Mouse (Mus musculus) stomach, embryonic 16.5 days (tissue): ENCODE data around the gene Tanc2. TPM values are rescaled to one million over a fixed set of nuclear protein-coding genes. Genes with fewer than 3 reads are reported as not detected.
A peak's percentile ranks its signal among the peaks of the same experiment; 100 is the strongest.

Source experiments
- ATAC-seq: fragments of 200-750 bp; cut with Nextera tagmentation; 2 replicates; pipeline ENCODE4 v1.8.0; 2017; ENCODE audit warnings: moderate number of reproducible peaks, moderate TSS enrichment; ENCODE audit not compliant: insufficient read depth, low FRiP score
- H3K27ac ChIP-seq: fragments of 300-500 bp; sonication (generic); 2 replicates; pipeline ENCODE4 v1.5.1; 2014; ENCODE audit warnings: low read length
- H3K27me3 ChIP-seq: fragments of 300-500 bp; sonication (generic); 2 replicates; pipeline ENCODE4 v1.6.1; 2014; ENCODE audit warnings: low read length, control low read depth, mixed read lengths; ENCODE audit not compliant: control insufficient read depth, insufficient read depth
- H3K36me3 ChIP-seq: fragments of 300-500 bp; sonication (generic); 2 replicates; pipeline ENCODE4 v1.6.1; 2014; ENCODE audit warnings: low read length; ENCODE audit not compliant: control insufficient read depth, insufficient read depth
- H3K4me1 ChIP-seq: fragments of 300-500 bp; sonication (generic); 2 replicates; pipeline ENCODE4 v1.6.1; 2014; ENCODE audit warnings: low read length, control low read depth, mixed read lengths; ENCODE audit not compliant: control insufficient read depth, insufficient read depth
- H3K4me2 ChIP-seq: fragments of 300-500 bp; sonication (generic); 2 replicates; pipeline ENCODE4 v1.6.1; 2014; ENCODE audit warnings: low read depth, low read length, mixed read lengths
- H3K4me3 ChIP-seq: fragments of 300-500 bp; sonication (generic); replicated peaks from 2 replicates; pipeline ENCODE4 v1.5.1; 2014; ENCODE audit warnings: mild to moderate bottlenecking, low read length
- H3K9ac ChIP-seq: fragments of 300-500 bp; sonication (generic); 2 replicates; pipeline ENCODE4 v1.6.1; 2014; ENCODE audit warnings: low read length
- H3K9me3 ChIP-seq: fragments of 300-500 bp; sonication (generic); replicated peaks from 2 replicates; pipeline ENCODE4 v1.6.1; 2016; ENCODE audit warnings: low read length, control low read depth; ENCODE audit not compliant: control insufficient read depth
- WGBS: fragments of 180-500 bp; shearing (Covaris S2); extraction: QIAGEN DNeasy Blood & Tissue Kit; methylation state at CpG from one replicate; pipeline ENCODE4 v1.1.7; 2014; 5-methylcytosine and 5-hydroxymethylcytosine counted together
- polyA plus RNA-seq: library from polyadenylated mRNA; unstranded; fragments of >200 nt; fragmentation: Nextera tagmentation; extraction: Ambion mirVana; gene quantifications from 2 replicates; pipeline ENCODE4 v1.2.1, GENCODE M21; 2015

Tanc2 gene
- polyA plus RNA-seq, 1 experiment from 2014 or later = 6.7 TPM

DNA sequence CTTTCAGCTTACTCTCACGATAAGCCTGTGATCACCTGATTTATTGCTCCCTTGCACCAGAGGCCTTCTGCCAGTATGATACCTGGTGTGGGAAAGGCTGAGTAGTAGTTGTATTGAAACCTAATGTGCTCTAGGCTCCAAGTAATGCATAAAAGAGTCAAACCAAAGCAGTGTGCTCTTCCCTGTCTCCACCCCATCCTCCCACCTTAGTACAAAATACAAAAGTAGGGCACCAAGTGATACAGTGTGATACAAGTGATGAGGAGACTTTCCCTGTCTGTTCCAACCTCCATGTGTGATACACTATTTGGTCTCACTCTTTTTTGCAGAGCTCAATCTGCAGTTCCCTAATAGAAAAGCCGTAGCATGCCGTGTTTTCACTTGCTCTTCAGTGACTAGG, 110.7 kb downstream of the Tanc2 start:
- Histone ChIP-seq H3K9me3 (no peaks in the 10 kb centered on the region), H3K27ac (no peak overlapping the region), H3K4me2 (no peak overlapping the region), H3K4me3 (no peak overlapping the region), H3K36me3 (no peaks in the 10 kb centered on the region), H3K4me1 (no peaks in the 10 kb centered on the region), H3K9ac (no peak overlapping the region), H3K27me3 (no peaks in the 10 kb centered on the region)
- WGBS = 60% methylated on average over 3 of the region's 3 CpGs
- no peak for ATAC-seq

DNA sequence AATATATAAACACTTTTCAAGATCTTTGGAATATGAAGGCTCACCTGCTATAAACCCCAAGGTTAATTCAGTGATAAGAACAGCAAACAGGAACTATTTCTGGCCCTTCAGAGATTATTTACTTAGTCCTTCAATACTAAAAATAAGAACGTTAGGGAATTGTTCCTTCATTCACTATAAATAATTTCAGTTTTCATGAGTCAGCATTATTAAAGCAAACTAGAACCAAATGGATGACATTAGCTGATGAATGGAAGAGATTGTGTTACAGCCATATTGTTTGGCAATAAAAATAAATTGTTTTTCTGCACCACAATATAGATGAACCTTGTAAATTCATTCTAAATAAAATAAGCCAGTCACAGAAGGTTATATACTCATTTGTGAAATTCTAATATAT, 129.9 kb downstream of the Tanc2 start:
- no peaks in the 10 kb centered on the region for H3K27me3 ChIP-seq
- WGBS = 25% methylated on average over 1 of the region's 1 CpGs
- no peaks in the 10 kb centered on the region for H3K9me3 ChIP-seq
- H3K4me1 ChIP-seq = no peaks in the 10 kb centered on the region
- no peaks in the 10 kb centered on the region for H3K36me3 ChIP-seq
- H3K4me3 ChIP-seq = no peak overlapping the region
- no peak for ATAC-seq
- no peak overlapping the region for H3K4me2 ChIP-seq
- no peak overlapping the region for H3K27ac ChIP-seq
- no peak overlapping the region for H3K9ac ChIP-seq

- H3K4me3 ChIP-seq = no peak overlapping the region
- H3K4me2 ChIP-seq = no peak overlapping the region
- H3K36me3 ChIP-seq = no peaks in the 10 kb centered on the region
- H3K9ac ChIP-seq = no peak overlapping the region
- H3K27me3 ChIP-seq = no peaks in the 10 kb centered on the region
- no peak overlapping the region for H3K27ac ChIP-seq
- 51% methylated on average over 6 of the region's 6 CpGs for WGBS
- no peaks in the 10 kb centered on the region for H3K4me1 ChIP-seq
- ATAC-seq = no peak
- no peaks in the 10 kb centered on the region for H3K9me3 ChIP-seq
These were observed 141.8 kb downstream of the Tanc2 start for GRCm38 (mm10) chr11:105731541-105731940.

DNA sequence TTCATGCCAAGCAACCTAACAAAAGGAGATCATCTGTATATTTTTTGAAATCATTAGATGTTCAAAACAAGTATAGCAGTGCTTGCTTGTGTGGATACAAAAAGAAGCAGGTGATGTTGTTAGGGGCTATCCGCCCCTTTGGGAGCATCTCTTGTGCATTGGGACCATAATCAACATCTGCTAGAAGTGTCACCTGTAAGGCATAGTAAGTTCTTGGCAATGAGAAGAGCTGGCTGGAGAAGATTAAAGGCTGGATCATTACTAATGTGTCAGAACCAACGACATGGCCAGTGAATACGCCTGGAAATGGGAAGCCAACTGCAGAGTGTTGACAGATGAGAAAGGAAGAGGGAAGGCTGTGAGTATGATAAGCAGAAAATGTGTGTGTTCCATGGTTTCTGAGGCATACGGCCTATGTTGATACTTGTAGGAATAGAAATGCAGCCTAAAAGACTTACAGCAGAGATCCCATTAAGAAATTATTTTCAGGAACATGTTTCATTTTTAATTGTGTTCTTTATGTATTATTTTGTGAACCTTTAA, 142.3 kb downstream of the Tanc2 start:
- no peaks in the 10 kb centered on the region for H3K27me3 ChIP-seq
- no peaks in the 10 kb centered on the region for H3K9me3 ChIP-seq
- H3K27ac ChIP-seq = no peak overlapping the region
- no peaks in the 10 kb centered on the region for H3K4me1 ChIP-seq
- H3K4me2 ChIP-seq = no peak overlapping the region
- no peak for ATAC-seq
- no peak overlapping the region for H3K9ac ChIP-seq
- H3K4me3 ChIP-seq = no peak overlapping the region
- no peaks in the 10 kb centered on the region for H3K36me3 ChIP-seq
- 62% methylated on average over 4 of the region's 4 CpGs for WGBS

DNA sequence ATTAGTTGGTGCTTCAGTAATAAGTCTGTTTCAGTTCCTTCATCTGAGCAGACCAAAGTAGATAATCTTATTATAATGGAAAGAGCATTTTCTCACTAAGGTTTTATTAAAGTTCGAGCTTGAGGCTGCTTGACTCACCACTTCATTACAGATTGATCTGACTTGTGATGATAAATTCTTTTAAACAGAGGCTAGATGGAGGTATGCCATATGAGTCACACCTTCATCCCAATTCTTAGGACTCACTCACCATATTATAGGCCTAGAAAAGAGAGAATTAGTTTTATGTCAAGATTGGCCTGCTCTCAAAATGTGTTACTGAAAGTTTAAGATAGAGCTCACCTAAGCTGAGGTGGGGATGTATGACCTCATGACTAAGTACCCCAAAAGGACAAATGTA, 153.4 kb downstream of the Tanc2 start:
- no peak for ATAC-seq

GRCm38 (mm10) chr11:105749297-105750071, 159.7 kb downstream of the Tanc2 start:
- ATAC-seq = peak; percentile 60; the same call in 1 of the 2 replicates
- Histone ChIP-seq H3K9ac (no peak overlapping the region), H3K27me3 (no peaks in the 10 kb centered on the region), H3K4me2 (no peak overlapping the region), H3K36me3 (no peaks in the 10 kb centered on the region), H3K4me1 (0 out of 2 replicates have a peak, but pooled peaks cover 4% of the 10 kb centered on the region), H3K9me3 (no peaks in the 10 kb centered on the region), H3K4me3 (no peak overlapping the region), H3K27ac (no peak overlapping the region)
- WGBS = 64% methylated on average over 2 of the region's 2 CpGs

More for the DNA sequence above, 153.4 kb downstream of the Tanc2 start:
- Histone ChIP-seq H3K4me1 (no peaks in the 10 kb centered on the region), H3K9me3 (no peaks in the 10 kb centered on the region), H3K27me3 (no peaks in the 10 kb centered on the region), H3K9ac (no peak overlapping the region), H3K4me3 (no peak overlapping the region), H3K36me3 (no peaks in the 10 kb centered on the region), H3K4me2 (no peak overlapping the region), H3K27ac (no peak overlapping the region)
- WGBS = 62% methylated on average over 1 of the region's 1 CpGs

- no peaks in the 10 kb centered on the region for H3K27me3 ChIP-seq
- whole genome bisulfite sequencing = 44% methylated on average over 7 of the region's 7 CpGs
- no peak for ATAC-seq
- peak overlapping the region; percentile 57; the same call in 1 of the 2 replicates for H3K27ac ChIP-seq
- H3K4me3 ChIP-seq = no peak overlapping the region
- H3K4me2 ChIP-seq = peak overlapping the region; percentile 21; the same call in 1 of the 2 replicates
- peaks cover 3% of the 10 kb centered on the region; the same call in 1 of the 2 replicates for H3K4me1 ChIP-seq
- H3K9ac ChIP-seq = peak overlapping the region; percentile 26; the same call in 1 of the 2 replicates
- no peaks in the 10 kb centered on the region for H3K9me3 ChIP-seq
- no peaks in the 10 kb centered on the region for H3K36me3 ChIP-seq
These were observed 168.9 kb downstream of the Tanc2 start for GRCm38 (mm10) chr11:105758561-105759203.

- no peak for ATAC-seq
- Histone ChIP-seq H3K27ac (no peak overlapping the region), H3K4me3 (no peak overlapping the region), H3K27me3 (no peaks in the 10 kb centered on the region), H3K4me1 (peaks cover 3% of the 10 kb centered on the region; the same call in 1 of the 2 replicates), H3K4me2 (no peak overlapping the region), H3K9ac (no peak overlapping the region), H3K9me3 (no peaks in the 10 kb centered on the region), H3K36me3 (no peaks in the 10 kb centered on the region)
- 55% methylated on average over 2 of the region's 2 CpGs for WGBS
These were observed 169.6 kb downstream of the Tanc2 start for GRCm38 (mm10) chr11:105759413-105759812.

- H3K27ac ChIP-seq = peak overlapping the region; percentile 36; the same call in 1 of the 2 replicates
- H3K27me3 ChIP-seq = no peaks in the 10 kb centered on the region
- H3K9ac ChIP-seq = no peak overlapping the region
- H3K9me3 ChIP-seq = no peaks in the 10 kb centered on the region
- 38% methylated on average over 4 of the region's 4 CpGs for WGBS
- no peak for ATAC-seq
- H3K4me2 ChIP-seq = no peak overlapping the region
- H3K36me3 ChIP-seq = no peaks in the 10 kb centered on the region
- peaks cover 3% of the 10 kb centered on the region; the same call in 1 of the 2 replicates for H3K4me1 ChIP-seq
- H3K4me3 ChIP-seq = no peak overlapping the region
These were observed 170.6 kb downstream of the Tanc2 start for GRCm38 (mm10) chr11:105760346-105760745.
